Mouse (Mus musculus) cerebellum, adult 11 months (tissue): ENCODE measurements around the gene Pnmt.

Source experiments
- DNase-seq: peaks from one replicate; pipeline ENCODE4 v3.0.0; 2022

Pnmt gene

GRCm38 (mm10) chr11:98418939-98419547 lies 32.8 kb downstream of the Pnmt start:
- DNase-seq, result no peak

- no peak for DNase-seq
Observed at GRCm38 (mm10) chr11:98426592-98426991, 40.3 kb downstream of the Pnmt start.

GRCm38 (mm10) chr11:98428436-98428835 lies 42.2 kb downstream of the Pnmt start:
- no peak for DNase-seq

- no peak for DNase-seq
Observed at GRCm38 (mm10) chr11:98431743-98432502, 45.7 kb downstream of the Pnmt start.

GRCm38 (mm10) chr11:98435723-98436122 lies 49.5 kb downstream of the Pnmt start:
- no peak for DNase-seq

GRCm38 (mm10) chr11:98437441-98437840 lies 51.2 kb downstream of the Pnmt start:
- no peak for DNase-seq
